Mouse (Mus musculus) thymus, adult 18-20 months (tissue): ENCODE results near the gene Wwtr1.

ENCODE experiments used
- DNase-seq, 2 experiments: peaks; one replicate each; pipeline ENCODE4 v3.0.0; 2022; ENCODE audit warnings: mixed read lengths in 2 of 2

Gene Wwtr1

GRCm38 (mm10) chr3:57575660-57576055 is at the start of gene Wwtr1:
TSS of gene Wwtr1 (minus strand) at chr3:57575910.
- peak; percentile 26 to 30 for DNase-seq

- no peak for DNase-seq
Observed at GRCm38 (mm10) chr3:57619718-57620117, 44.0 kb upstream of the Wwtr1 start.

GRCm38 (mm10) chr3:57615652-57616051 is 39.9 kb upstream of the Wwtr1 start:
- no peak for DNase-seq

- no peak for DNase-seq
Observed at GRCm38 (mm10) chr3:57612430-57612997, 36.8 kb upstream of the Wwtr1 start.

- DNase-seq = no peak
Observed at GRCm38 (mm10) chr3:57611776-57612175, 36.1 kb upstream of the Wwtr1 start.

- DNase-seq = no peak
Observed at GRCm38 (mm10) chr3:57604618-57605015, 28.9 kb upstream of the Wwtr1 start.

GRCm38 (mm10) chr3:57603891-57604617 is 28.3 kb upstream of the Wwtr1 start:
- no peak for DNase-seq

- DNase-seq = no peak
Observed at GRCm38 (mm10) chr3:57602610-57603009, 26.9 kb upstream of the Wwtr1 start.

- no peak for DNase-seq
Observed at GRCm38 (mm10) chr3:57596566-57596965, 20.9 kb upstream of the Wwtr1 start.

- no peak for DNase-seq
Observed at GRCm38 (mm10) chr3:57595506-57595905, 19.8 kb upstream of the Wwtr1 start.

- DNase-seq = no peak
Observed at GRCm38 (mm10) chr3:57585967-57586366, 10.3 kb upstream of the Wwtr1 start.

- no peak for DNase-seq
Observed at GRCm38 (mm10) chr3:57583533-57583932, 7.8 kb upstream of the Wwtr1 start.

- no peak for DNase-seq
Observed at GRCm38 (mm10) chr3:57580426-57581195, 4.9 kb upstream of the Wwtr1 start.

- DNase-seq = no peak
Observed at GRCm38 (mm10) chr3:57576056-57576824, 530 bp upstream of the Wwtr1 start.

- DNase-seq = no peak
Observed at GRCm38 (mm10) chr3:57574885-57575659, 638 bp downstream of the Wwtr1 start.

- no peak for DNase-seq
Observed at GRCm38 (mm10) chr3:57573898-57574570, 1.7 kb downstream of the Wwtr1 start.

- no peak for DNase-seq
Observed at GRCm38 (mm10) chr3:57572331-57572975, 3.3 kb downstream of the Wwtr1 start.

GRCm38 (mm10) chr3:57566655-57567054 is 9.1 kb downstream of the Wwtr1 start:
- DNase-seq = no peak

- DNase-seq = no peak
Observed at GRCm38 (mm10) chr3:57563627-57564026, 12.1 kb downstream of the Wwtr1 start.

- DNase-seq = no peak
Observed at GRCm38 (mm10) chr3:57562996-57563506, 12.7 kb downstream of the Wwtr1 start.

- no peak for DNase-seq
Observed at GRCm38 (mm10) chr3:57558761-57559160, 16.9 kb downstream of the Wwtr1 start.
